In genomic region chr5:103105441-103106414, GRCm38 (mm10) we compare ENCODE assay signal across 18 mouse cellular contexts.
DNase-seq lines count a peak whose midpoint lies in the region; TF ChIP-seq lines count a peak whose summit lies in the region.
"Had no signal": no experiment of that assay in that cellular context is flagged by ENCODE, and none has a peak within 500 bp of the region (broad histone marks: within the 10 kb centered on the region; RNA-seq: fewer than 3 reads in every experiment).

No protein-coding gene starts in this region.

- peak overlapping the region; percentile 14; the same call in 1 of the 2 replicates for H3K27ac ChIP-seq in layer of hippocampus, adult 2 months
- H3K27ac ChIP-seq in limb, embryonic 10.5 days, result no peak overlapping the region
- H3K27ac ChIP-seq: heart, embryonic 13.5 days; limb, embryonic 13.5 days; macrophage; midbrain, embryonic 15.5 days; neural tube, embryonic 12.5 days had no signal

- DNase-seq in cerebellum, adult 11-12 months, result peak; percentile 45
- no peak for DNase-seq in cerebellum, adult 8-10 months
- no peak for DNase-seq in layer of hippocampus, adult 2 months (ENCODE audit: low spot score in 2 of 2)
- DNase-seq in layer of hippocampus, postnatal 14 days (ENCODE audit: low spot score in 2 of 2), result no peak
- peak; percentile 27 to 35 for DNase-seq in frontal cortex, postnatal 10 days (ENCODE audit: low spot score in 2 of 2)
- DNase-seq in right cerebral cortex, postnatal 14 days, result peak; percentile 57
- DNase-seq in limb, embryonic 10.5 days (ENCODE audit: low spot score), result no peak
- no peak for DNase-seq in thymus, adult 18-20 months
- DNase-seq: adrenal gland, postnatal 25 days; gastrocnemius, postnatal 25 days; spleen, adult 18-20 months; thymus, postnatal 36 days had no signal

- H3K27me3 ChIP-seq in limb, embryonic 10.5 days (ENCODE audit: low read depth, poor library complexity, severe bottlenecking), result no peaks in the 10 kb centered on the region
- H3K27me3 ChIP-seq: CH12.LX; heart, embryonic 13.5 days; limb, embryonic 13.5 days; midbrain, embryonic 15.5 days; neural tube, embryonic 12.5 days had no signal

- H3K4me3 ChIP-seq in layer of hippocampus, adult 2 months, result no peak overlapping the region
- H3K4me3 ChIP-seq in limb, embryonic 10.5 days, result no peak overlapping the region
- H3K4me3 ChIP-seq: heart, embryonic 13.5 days; limb, embryonic 13.5 days; midbrain, embryonic 15.5 days; neural tube, embryonic 12.5 days had no signal

- no peaks in the 10 kb centered on the region for H3K36me3 ChIP-seq in limb, embryonic 10.5 days
- H3K36me3 ChIP-seq: heart, embryonic 13.5 days; limb, embryonic 13.5 days; midbrain, embryonic 15.5 days; neural tube, embryonic 12.5 days had no signal

- no peaks in the 10 kb centered on the region for H3K4me1 ChIP-seq in limb, embryonic 10.5 days
- H3K4me1 ChIP-seq: limb, embryonic 13.5 days; midbrain, embryonic 15.5 days; neural tube, embryonic 12.5 days had no signal

- H3K9me3 ChIP-seq in limb, embryonic 10.5 days (replicated peaks), result no peaks in the 10 kb centered on the region
- H3K9me3 ChIP-seq: heart, embryonic 13.5 days; midbrain, embryonic 15.5 days; neural tube, embryonic 12.5 days had no signal

- TF ChIP-seq CTCF in layer of hippocampus, adult 2 months (conservative IDR thresholded peaks at IDR 0.05), result no peak

- 89% methylated on average over 10 of the region's 10 CpGs for WGBS in limb, embryonic 10.5 days

Comparison
In these comparisons a context has a peak if more than half of its experiments do, and no peak if none do; other contexts are left out.
1. DNase-seq: peak in cerebellum, adult 11-12 months (single experiment), frontal cortex, postnatal 10 days (2 of 2) and right cerebral cortex, postnatal 14 days (single experiment); none in cerebellum, adult 8-10 months (single experiment), layer of hippocampus, adult 2 months (0 of 2), layer of hippocampus, postnatal 14 days (0 of 2), limb, embryonic 10.5 days (single experiment) and thymus, adult 18-20 months (0 of 2).